Mouse (Mus musculus) cortical plate, adult 2 months (tissue): ENCODE results near the gene Irf2bp2.

ENCODE experiments used
- CTCF ChIP-seq: fragments of 200-500 bp; IDR thresholded peaks from 2 replicates; pipeline ENCODE4 v1.5.1; 2011; ENCODE audit warnings: mild to moderate bottlenecking, control low read depth, low read length; ENCODE audit not compliant: insufficient read depth; ENCODE audit errors: extremely low read depth
- POLR2A ChIP-seq: fragments of 200-500 bp; IDR thresholded peaks from 2 replicates; pipeline ENCODE4 v1.6.1; 2011; ENCODE audit warnings: mild to moderate bottlenecking, low read length, control low read depth; ENCODE audit not compliant: insufficient read depth; ENCODE audit errors: extremely low read depth

- TF ChIP-seq POLR2A (no peak), CTCF (no peak)
These were observed 8.9 kb downstream of the Irf2bp2 start for GRCm38 (mm10) chr8:126584844-126585231.
